Mouse (Mus musculus): ENCODE measurements around the gene Prkag2.
A peak's percentile ranks its signal among the peaks of the same experiment; 100 is the strongest.

Gene Prkag2

GRCm38 (mm10) chr5:24967898-24968535 lies 132.4 kb downstream of the Prkag2 start:
- DNase-seq (ENCODE audit: low spot score): no peak

GRCm38 (mm10) chr5:24963776-24964175 lies 136.7 kb downstream of the Prkag2 start:
- no peak for DNase-seq (ENCODE audit: low spot score)

GRCm38 (mm10) chr5:24960791-24961190 lies 139.7 kb downstream of the Prkag2 start:
- no peak for DNase-seq (ENCODE audit: low spot score)

GRCm38 (mm10) chr5:24959758-24960157 lies 140.7 kb downstream of the Prkag2 start:
- no peak for DNase-seq (ENCODE audit: low spot score)

GRCm38 (mm10) chr5:24958596-24958995 lies 141.8 kb downstream of the Prkag2 start:
- no peak for DNase-seq (ENCODE audit: low spot score)

- no peak for DNase-seq (ENCODE audit: low spot score)
These were observed 143.6 kb downstream of the Prkag2 start for GRCm38 (mm10) chr5:24956891-24957290.

- DNase-seq (ENCODE audit: low spot score): peak; percentile 25
These were observed 147.3 kb downstream of the Prkag2 start for GRCm38 (mm10) chr5:24952842-24953741.

- DNase-seq (ENCODE audit: low spot score): no peak
These were observed 148.2 kb downstream of the Prkag2 start for GRCm38 (mm10) chr5:24952212-24952611.

GRCm38 (mm10) chr5:24950891-24951574 lies 149.4 kb downstream of the Prkag2 start:
- no peak for DNase-seq (ENCODE audit: low spot score)

GRCm38 (mm10) chr5:24950039-24950438 lies 150.4 kb downstream of the Prkag2 start:
- DNase-seq (ENCODE audit: low spot score): no peak

GRCm38 (mm10) chr5:24938046-24938822 lies 162.2 kb downstream of the Prkag2 start:
- DNase-seq (ENCODE audit: low spot score): no peak

GRCm38 (mm10) chr5:24936451-24936850 lies 164.0 kb downstream of the Prkag2 start:
- DNase-seq (ENCODE audit: low spot score): no peak

- DNase-seq (ENCODE audit: low spot score): no peak
These were observed 165.0 kb downstream of the Prkag2 start for GRCm38 (mm10) chr5:24935446-24935845.

GRCm38 (mm10) chr5:24933760-24934159 lies 166.7 kb downstream of the Prkag2 start:
- no peak for DNase-seq (ENCODE audit: low spot score)

GRCm38 (mm10) chr5:24931578-24932185 lies 168.8 kb downstream of the Prkag2 start:
- DNase-seq (ENCODE audit: low spot score): no peak

- no peak for DNase-seq (ENCODE audit: low spot score)
These were observed 169.4 kb downstream of the Prkag2 start for GRCm38 (mm10) chr5:24930831-24931577.

- no peak for DNase-seq (ENCODE audit: low spot score)
These were observed 171.6 kb downstream of the Prkag2 start for GRCm38 (mm10) chr5:24928816-24929215.

GRCm38 (mm10) chr5:24927706-24928105 lies 172.7 kb downstream of the Prkag2 start:
- DNase-seq (ENCODE audit: low spot score): no peak

- DNase-seq (ENCODE audit: low spot score): no peak
These were observed 181.3 kb downstream of the Prkag2 start for GRCm38 (mm10) chr5:24919155-24919554.

GRCm38 (mm10) chr5:24916511-24916910 lies 183.9 kb downstream of the Prkag2 start:
- no peak for DNase-seq (ENCODE audit: low spot score)

GRCm38 (mm10) chr5:24915119-24915518 lies 185.3 kb downstream of the Prkag2 start:
- DNase-seq (ENCODE audit: low spot score): no peak

Data from layer of hippocampus, adult 9-10 months (tissue).